Mouse (Mus musculus) heart, postnatal 36 days (tissue): ENCODE measurements at regions not wholly inside any gene's neighbourhood (a gene's known extent, or its start where the extent isn't known, plus 50 kb on each side); places are given as distances from the start of the nearest gene placed in this dataset.

Experiments
- DNase-seq, 2 experiments: peaks; one replicate each; pipeline ENCODE4 v3.0.0; 2021 to 2022
- intact Hi-C: fragments of 180-260 bp; cut with DNase I; formaldehyde crosslinking; loops from one replicate; pipeline ENCODE4 v1.15.1; 2025

GRCm38 (mm10) chr11:82596801-82597200 lies 167.3 kb downstream of the Cct6b start:
- intact Hi-C loops = no loop called here
- DNase-seq = no peak

DNA sequence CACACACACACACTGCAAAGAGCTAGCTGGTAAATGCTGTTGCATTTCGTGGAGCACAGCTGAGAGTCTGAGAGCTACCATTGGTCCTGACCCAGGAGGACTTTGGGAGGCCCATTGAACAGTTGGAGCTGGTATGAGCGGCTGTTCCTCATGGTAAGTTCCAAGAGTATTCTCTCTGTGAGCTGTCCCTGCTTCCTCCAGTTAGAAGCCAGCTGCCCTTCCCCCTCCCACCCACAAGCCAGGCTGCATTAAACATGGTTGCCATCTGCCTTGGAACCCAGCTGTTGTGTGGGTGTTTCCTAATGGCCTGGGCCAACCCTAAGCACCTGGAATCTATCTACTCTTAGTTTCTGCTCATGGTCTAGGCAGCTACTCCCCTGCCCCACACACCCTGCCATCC lies 174.4 kb downstream of the Cct6b start:
- intact Hi-C loops = no loop called here
- no peak for DNase-seq

GRCm38 (mm10) chr11:82588744-82589143 lies 175.4 kb downstream of the Cct6b start:
- DNase-seq = no peak
- intact Hi-C loops = no loop called here

- intact Hi-C loops = no loop called here
- DNase-seq = no peak
Measured at GRCm38 (mm10) chr11:82579841-82580415, 184.2 kb downstream of the Cct6b start.

DNA sequence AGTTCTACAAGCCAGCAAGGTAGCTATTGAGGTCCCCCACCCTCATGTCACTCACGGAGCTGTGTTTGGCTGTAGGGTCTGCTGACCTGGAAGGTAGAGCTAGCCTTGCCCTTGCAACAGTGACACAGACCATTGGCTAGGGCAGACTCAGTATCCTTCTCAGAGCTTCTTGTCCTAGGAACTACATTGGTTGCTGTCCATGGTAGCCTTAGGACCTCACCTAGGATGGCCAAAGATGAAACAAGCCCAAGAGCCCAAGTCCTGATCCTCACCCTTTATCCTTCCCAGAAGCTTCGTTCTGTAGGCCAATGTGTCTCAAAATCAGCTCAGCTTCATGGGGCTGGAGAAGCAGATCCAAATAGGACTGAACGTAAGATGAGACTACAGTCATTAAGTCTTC lies 187.3 kb downstream of the Tmem132e start:
- intact Hi-C loops = no loop called here
- no peak for DNase-seq

DNA sequence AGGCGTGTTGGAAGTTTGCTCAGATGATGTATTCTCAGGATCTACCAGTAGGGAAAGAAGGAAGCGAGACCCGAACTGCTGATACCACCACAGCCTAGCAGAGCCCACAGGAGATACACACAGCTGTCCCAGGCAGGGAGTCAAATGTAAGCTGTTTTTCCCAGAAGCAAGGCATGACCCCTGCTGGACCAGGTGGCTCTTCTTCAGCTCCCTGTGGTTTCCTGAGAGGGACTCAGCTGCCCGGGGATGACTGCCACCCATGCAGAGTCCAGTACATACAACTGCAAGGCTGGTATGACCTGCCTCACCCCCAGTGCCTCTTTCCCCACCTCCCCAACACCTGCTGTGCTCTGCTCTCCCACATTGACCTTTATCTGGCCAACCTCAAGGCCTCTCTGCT lies 184.4 kb downstream of the Tmem132e start:
- intact Hi-C loops = no loop called here
- DNase-seq = no peak

DNA sequence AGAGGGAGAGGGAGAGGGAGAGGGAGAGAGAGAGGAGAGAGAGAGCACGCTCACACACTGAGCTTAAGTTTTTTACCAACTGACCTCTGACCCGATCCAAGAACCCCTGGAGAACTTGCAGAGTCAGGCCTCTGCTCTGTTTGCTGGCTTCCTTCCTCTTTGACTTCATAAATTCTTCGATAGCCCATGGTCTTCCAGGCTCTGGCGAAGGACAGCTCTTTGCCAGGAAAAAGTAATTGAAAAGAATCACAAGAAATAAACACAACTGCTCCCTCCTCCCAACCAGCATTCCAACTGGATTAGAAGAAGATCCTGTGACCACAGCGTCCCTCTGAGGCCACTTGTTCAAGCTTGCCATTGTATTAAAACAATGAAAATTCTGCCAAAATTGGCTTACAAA lies 182.8 kb downstream of the Tmem132e start:
- no peak for DNase-seq
- intact Hi-C loops = no loop called here

GRCm38 (mm10) chr11:82569819-82570218 lies 181.1 kb downstream of the Tmem132e start:
- intact Hi-C loops = no loop called here
- DNase-seq = no peak

DNA sequence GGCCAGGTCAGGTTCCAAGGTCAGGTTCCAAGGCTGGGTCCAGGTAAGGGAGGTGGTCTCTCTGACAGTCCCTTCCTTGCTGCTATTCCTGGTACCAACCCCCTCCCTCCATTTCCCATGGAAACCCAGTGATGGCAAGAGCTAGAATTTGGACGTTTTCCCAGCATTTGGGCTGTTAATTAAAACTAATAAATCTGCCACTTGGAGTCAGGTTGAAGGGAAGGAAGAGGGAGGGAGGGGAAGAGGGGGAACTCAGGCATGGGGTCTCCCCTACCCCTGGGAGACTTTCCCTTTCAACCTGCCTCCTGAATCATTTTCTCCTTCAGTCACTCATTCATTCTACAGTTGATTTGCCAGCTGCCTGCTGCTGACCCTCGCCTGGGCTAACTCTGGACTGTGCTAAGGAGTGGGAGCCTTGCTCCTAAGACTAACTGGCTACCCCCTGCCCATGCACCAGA lies 179.5 kb downstream of the Tmem132e start:
- intact Hi-C loops = no loop called here
- no peak for DNase-seq

DNA sequence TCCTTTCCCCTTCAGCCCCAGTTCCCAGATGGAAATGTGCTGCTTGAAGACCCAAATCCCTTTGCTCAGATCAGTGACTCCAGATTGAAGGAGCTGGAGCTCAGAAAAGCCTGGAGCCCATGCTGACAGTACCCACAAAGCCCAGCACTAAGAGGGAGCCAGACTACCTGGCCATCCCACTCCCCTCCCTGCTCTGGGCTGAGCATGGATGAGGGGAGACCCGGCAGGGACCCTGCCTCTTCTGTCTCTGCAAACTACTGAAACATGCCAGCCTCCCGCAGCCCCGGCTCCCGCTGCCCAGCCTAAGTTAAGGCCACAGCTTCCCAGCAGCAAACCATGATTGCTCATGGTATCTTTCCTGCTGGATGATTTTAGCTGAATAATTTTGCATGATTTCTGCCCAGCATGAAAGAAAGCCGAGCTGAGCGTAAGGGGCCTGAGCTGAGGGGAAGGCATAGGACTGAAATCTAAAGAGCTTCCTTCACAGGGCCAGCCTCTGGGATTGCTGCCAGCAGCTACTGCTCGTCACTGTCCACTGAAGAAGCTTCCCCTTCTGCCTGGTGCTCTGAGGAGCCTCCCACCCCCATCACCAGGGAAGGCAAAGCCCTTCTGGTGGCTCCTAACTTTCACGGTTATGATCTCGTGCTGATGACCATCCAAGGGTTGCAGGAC lies 178.4 kb downstream of the Tmem132e start:
- peak in 1 of 2 experiments; percentile 13 for DNase-seq
- intact Hi-C loops = no loop called here

GRCm38 (mm10) chr11:82566092-82566491 lies 177.4 kb downstream of the Tmem132e start:
- intact Hi-C loops = no loop called here
- no peak for DNase-seq

- intact Hi-C loops = no loop called here
- no peak for DNase-seq
Measured at GRCm38 (mm10) chr11:82564181-82564580, 175.5 kb downstream of the Tmem132e start.

GRCm38 (mm10) chr11:82542028-82542427 lies 153.3 kb downstream of the Tmem132e start:
- DNase-seq = no peak
- intact Hi-C loops = no loop called here

DNA sequence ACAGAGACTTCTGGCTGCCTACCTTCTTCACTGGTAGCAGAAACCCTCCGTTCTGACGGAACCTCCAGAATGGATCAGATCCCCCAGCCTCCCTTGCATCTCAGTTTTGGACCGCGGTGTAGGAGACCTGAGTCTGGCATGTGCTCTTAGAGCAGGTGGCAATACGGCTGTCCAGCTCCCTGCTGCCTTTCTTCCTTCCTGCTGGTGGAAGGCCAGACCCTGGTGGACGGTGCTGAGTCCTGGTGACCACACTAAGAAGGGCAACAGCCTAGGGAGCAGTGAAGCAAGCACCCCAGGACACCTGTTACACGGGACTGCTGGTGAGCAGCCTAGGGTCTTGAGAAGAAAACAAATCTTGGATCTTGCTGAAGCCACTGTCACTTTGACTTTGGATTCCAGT lies 152.7 kb downstream of the Tmem132e start:
- DNase-seq = no peak
- intact Hi-C loops = no loop called here

DNA sequence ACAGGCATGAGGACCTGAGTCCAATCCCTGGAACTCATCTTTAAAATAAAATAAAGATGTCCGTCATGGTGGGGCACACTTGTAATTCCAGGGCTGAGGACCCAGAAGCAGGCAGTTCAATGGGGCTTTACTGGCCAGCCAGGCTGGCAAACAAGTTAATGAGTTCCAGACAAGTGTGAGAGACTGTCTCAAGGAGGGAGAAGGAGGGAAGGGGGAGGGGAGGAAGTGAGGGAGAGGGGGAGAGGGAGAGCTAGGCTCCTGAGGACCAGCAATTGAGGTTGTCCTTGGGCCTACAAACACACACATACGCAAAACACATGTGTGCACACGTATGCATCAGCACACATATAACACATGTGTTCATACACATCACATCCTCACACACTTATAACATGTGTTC lies 149.2 kb downstream of the Tmem132e start:
- intact Hi-C loops = no loop called here

DNA sequence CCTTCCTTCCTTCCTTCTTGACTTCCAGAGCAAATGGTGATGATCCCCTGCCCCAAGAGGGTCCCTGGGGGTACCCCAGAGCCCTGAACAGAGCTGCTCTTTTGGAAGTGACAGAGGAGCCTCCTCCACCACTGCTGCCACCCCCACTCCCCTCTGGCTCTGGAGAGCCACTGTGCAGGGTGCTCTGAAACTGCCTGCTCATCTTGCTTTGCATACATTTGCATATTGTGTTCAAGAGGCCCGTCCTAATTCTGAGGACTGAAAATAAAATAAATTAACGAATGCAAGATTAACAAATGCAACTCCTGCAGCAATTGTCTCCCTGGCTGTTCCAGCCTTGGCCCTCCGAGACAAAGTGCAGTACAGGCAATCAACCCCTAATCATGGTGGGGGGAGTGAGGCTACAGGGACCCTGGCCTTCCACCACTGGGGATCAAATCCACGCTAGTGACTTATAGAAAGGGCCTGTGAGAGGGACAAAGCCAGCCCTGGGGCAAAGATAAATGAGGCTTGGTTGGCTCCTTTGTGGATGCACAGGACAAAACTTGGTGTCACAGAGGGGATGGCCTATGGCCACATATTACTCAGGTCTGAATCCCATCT lies 134.6 kb downstream of the Tmem132e start:
- no peak for DNase-seq
- intact Hi-C loops = no loop called here

More for the DNA sequence above, 149.2 kb downstream of the Tmem132e start:
- DNase-seq = no peak

- intact Hi-C loops = no loop called here
- DNase-seq = no peak
Measured at GRCm38 (mm10) chr11:82521383-82521782, 132.7 kb downstream of the Tmem132e start.

DNA sequence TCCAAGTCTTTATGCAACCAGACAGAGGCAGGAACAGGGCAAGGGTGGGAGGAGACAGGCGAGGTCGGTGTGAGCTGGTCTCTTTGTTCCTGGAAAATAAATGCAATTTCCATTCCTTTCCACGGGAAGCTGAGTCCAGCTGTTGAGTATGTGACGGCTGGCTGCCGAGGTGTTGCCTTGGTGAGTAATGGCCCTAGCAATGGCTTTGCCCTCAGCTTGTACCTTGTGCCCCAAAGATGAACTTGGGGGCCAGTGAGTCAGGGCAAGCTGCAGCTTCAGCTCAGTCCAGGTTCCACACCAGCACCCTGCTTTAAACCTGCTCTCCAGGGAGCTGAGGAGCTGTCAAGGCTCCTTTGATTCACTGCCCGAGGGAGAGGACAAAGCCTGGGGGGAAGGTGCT lies 130.0 kb downstream of the Tmem132e start:
- no peak for DNase-seq
- intact Hi-C loops = no loop called here

DNA sequence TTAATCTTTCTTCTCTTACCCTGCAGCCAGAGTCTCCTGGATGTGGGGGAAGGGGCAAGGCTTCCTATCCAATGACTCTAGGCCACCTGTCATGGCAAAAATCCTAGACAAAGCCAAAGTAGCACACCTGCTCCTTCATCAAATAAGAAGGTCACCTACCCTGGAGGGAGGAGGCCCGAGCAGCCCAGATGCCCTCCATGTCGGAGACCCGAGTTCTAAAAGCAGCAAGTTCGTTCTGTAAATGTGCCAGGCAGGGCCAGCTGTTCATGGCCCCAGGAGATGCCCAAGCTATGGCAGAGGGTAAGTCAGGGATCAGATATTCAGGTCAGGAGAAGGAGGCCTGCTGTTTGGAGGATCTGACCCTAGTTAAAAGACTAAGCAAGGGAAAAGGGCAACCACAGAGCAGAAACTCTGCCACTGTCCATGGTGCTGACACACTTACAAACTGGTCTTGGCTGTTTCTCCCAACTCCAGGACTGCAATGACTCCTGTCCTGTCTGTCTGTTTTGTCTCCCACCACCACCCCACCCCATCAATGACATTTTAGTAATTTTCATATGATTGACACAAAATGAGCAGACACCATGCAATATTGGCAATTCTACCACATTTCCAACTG lies 125.9 kb downstream of the Tmem132e start:
- intact Hi-C loops = no loop called here
- peak in 1 of 2 experiments; percentile 17 for DNase-seq

GRCm38 (mm10) chr11:82508564-82508963 lies 119.9 kb downstream of the Tmem132e start:
- DNase-seq = no peak
- intact Hi-C loops = no loop called here
